Mouse (Mus musculus): ENCODE measurements at regions not wholly inside any gene's neighbourhood (a gene's known extent, or its start where the extent isn't known, plus 50 kb on each side); places are given as distances from the start of the nearest gene placed in this dataset.

DNA sequence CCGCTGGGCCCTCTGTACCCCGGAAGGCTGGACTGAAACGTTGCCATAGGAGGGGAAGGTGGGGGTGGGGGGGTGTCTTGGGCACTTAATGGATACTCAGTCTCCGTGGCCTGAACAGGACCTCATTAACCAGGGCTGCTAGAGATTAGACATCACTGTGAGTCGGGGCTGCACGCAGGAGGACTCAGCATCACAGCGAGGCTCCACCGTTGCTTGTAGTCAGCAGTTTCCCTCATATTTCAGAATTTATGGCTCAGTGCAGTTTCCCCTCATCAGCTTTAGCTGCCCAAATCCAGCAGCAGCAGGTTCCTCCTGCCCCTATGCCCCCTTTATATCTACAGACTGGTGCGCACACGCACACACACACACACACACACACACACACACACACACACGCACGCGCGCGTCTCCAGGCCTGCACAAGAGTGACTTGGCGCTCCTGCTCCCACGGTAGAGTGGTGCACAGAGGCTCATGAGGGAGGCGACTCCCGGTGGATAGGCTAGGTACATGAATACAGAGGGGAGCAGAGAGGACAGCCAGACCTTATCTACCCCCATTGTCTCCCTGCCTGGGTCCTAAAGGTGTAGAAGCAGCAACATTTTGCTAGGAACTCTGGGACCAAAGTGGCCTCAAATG lies 605.8 kb upstream of the Adam5 start:
- TF ChIP-seq HCFC1 (IDR thresholded peaks at IDR 0.05; ENCODE audit: borderline replicate concordance, insufficient read depth, low read length) (no peak), ZNF384 (IDR thresholded peaks at IDR 0.05; ENCODE audit: low read depth, low read length) (no peak)

Data from ES-E14 (cell line).